Mouse (Mus musculus) kidney, postnatal 4 days (tissue): ENCODE measurements around the gene Rgs19.

ENCODE experiments used
- DNase-seq, 2 experiments: peaks; one replicate each; pipeline ENCODE4 v3.0.0; 2021; ENCODE audit warnings: mixed read lengths in 2 of 2

The Rgs19 gene

GRCm38 (mm10) chr2:181693339-181694280 lies at the start of gene Rgs19:
Gene Rgs19, minus strand, starts transcription at chr2:181693977.
- DNase-seq = peak; percentile 83 to 88

GRCm38 (mm10) chr2:181730051-181730450 lies 36.3 kb upstream of the Rgs19 start:
- peak in 1 of 2 experiments; percentile 4 for DNase-seq

DNA sequence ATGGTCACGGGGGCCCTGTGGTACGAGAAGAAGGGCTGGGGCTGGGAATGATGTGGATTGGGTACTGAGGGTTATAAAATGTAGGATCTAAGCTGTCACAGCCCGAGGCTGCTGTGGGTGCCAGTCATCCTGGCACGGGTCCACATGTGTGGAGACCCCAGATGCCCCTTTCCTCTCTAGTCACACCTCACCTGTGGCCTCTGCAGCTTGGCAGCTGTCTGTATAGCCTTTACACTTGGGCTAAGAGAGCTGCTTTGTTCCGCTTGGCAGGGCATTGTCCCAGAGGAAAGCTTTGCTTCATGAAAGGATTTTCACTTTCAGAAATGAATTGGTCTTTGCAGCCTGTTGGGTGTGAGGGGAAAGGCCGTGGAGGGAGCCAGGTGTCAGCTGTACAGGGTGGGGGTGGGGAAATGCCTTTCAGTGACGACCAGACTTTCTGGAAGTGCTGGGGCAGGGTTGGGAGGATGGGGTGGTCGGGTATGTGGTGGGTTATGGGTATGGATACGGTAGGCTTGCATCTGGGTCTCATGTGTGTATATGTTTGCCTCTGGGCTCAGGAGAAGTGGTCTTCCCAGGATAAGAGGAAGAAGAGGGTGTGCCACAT lies 34.0 kb upstream of the Rgs19 start:
- no peak for DNase-seq

- peak; percentile 52 to 62 for DNase-seq
Observed at GRCm38 (mm10) chr2:181722213-181722612, 28.4 kb upstream of the Rgs19 start.

DNA sequence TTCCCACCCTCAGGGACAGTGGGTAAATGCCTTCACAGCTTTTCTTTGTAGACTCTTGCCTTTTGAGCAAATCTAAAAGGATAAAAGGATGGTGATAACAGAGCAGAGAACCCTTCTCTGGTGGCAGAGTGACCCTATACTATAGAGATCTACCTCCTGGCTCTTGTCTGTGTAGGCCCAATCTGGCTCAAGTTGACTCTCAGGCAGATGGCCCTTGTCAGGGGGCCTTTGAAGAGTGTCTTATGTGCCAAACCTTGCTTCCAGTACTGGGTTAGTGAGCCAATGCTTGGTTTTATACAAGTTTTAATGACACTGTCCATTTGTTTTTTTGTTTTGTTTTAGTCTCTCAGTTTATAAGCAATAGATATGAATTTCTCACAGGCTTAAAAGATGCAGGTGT lies 27.4 kb upstream of the Rgs19 start:
- DNase-seq = no peak

DNA sequence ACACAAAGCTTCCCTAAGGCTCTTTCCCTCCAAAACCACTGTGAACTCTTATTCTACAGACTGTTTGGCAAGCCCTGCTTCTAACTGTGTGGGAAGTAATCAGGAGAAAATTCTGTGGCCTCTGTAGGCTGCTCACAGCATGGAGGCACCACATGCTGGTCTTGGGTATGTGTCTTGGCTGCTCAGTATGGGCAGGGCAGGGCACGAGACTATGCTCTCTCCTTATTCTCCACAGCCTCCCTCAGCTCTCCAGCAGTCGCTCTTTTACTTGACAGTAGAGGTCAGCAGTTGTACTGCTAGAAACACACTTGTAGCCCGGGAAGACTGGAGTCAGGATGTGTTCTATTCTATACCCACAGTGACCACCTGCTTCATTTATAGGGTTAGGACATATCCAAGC lies 26.3 kb upstream of the Rgs19 start:
- DNase-seq = no peak

DNA sequence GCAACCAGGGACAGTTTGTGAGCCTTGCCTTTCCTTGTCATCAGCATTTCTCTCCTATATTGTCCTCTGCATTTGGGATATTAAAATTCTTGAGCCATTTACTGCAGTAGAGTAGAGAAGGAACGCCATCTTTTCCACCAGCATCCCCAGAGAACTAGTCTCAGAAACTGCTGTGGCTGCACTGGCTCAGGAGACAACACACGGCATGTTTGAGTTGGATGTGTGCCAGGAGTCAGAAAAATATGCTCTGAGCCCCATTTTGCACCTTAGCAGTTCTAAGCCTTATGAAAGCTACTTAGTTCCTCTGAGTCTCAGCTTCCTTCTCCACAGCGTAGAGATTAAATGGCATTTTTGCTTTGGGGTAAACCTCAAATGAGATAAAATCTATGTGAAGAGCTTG lies 23.2 kb upstream of the Rgs19 start:
- no peak for DNase-seq

DNA sequence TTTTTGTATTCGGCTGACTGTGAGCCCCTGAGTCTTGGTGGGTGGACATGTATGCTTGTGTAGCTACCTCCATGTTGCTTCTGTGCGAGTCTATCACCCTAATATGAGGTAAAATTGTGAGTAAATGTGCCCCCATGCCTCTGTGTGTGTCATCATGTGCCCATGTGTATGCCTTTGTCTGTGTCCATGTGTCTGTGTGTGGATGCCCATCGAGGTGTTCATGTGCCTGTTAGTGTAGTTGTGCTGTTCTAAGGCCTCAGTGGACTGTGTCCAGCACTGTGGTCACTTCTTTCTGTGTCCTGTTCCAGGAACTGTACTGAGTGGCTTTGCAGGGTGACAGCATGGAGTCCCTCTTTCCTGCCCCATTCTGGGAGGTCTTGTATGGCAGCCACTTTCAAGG lies 21.6 kb upstream of the Rgs19 start:
- DNase-seq = no peak

DNA sequence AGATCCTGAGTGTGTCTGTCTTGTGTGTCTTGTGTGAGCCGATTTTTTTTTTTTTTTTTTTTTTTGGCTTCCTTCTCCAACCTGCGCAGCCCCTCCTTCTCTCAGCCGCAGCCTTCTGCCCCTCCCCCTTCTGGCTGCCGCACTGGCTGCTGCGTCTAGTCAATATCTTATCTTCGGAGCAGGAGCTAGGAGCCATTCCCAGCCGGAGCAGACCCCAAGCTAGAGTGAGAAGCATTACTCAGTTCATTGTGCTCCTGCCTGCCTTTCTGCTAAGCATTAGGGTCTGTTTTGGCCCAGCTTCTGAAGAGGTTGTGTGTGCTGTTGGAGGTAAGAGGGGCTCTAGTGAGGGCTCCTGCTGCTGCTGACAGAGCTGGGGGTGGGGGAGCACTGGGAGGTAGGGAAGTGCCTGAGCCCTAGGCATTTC lies 21.1 kb upstream of the Rgs19 start, which contains the start of gene Oprl1:
TSS of gene Oprl1 (plus strand) at position 114 of the 424 bp plus-strand sequence.
- no peak for DNase-seq

DNA sequence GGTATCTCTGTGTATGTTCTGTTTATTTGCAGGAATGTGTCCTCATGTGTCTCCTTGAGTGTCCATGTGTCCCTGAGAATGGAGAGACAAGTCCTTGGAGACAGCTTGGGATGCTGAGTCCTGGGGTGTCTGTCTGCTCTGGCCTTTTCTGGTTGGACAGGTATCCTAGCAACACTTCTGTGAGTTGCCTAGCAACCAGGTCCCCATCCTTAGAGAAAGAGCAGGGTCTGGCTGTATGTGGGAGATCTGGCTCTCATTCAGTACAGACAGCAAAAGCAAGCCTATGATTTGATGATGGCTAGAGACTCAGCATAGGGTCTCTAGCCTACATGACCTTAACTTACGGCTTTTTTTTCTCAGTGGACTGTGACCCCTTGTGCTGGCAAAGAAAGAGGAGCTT lies 20.0 kb upstream of the Rgs19 start:
- DNase-seq = no peak

DNA sequence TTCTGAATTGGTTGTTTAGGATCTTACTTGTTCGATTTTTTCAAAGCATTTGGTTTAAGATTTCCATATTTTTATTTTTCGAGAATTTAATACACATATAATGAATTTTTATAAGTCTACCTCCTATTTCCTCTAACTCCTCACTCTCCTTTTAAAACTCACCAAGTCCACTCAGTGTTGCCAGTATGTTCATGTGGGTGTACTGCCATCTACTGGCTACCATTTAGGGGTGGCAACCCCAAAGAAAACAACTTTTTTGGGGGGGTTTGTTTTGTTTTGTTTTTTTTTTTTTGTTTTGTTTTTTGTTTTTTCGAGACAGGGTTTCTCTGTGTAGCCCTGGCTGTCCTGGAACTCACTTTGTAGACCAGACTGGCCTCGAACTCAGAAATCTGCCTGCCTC lies 12.9 kb upstream of the Rgs19 start:
- DNase-seq = no peak

DNA sequence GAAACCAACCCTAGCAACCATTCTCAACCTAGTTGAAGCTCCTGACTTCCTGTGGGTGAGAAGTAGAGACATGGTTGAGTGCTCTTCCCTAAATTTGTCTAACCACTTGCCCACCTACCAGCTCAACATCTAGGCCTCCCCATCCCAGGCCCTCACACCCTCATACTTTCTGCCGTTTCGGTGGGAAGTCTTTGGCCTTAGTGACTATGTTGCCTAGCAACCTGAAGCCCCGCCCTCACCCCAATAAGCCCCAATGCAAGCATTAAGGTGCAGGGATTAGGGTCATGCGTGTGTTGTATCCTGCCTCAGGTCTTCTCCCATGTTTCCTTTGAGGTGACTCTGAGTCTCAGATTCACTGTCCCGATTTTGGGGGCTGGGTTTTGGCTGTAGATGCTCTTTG lies 4.5 kb upstream of the Rgs19 start, which contains the start of gene Lkaaear1:
TSS of gene Lkaaear1 (minus strand) at position 202 of the 400 bp plus-strand sequence.
- no peak for DNase-seq

DNA sequence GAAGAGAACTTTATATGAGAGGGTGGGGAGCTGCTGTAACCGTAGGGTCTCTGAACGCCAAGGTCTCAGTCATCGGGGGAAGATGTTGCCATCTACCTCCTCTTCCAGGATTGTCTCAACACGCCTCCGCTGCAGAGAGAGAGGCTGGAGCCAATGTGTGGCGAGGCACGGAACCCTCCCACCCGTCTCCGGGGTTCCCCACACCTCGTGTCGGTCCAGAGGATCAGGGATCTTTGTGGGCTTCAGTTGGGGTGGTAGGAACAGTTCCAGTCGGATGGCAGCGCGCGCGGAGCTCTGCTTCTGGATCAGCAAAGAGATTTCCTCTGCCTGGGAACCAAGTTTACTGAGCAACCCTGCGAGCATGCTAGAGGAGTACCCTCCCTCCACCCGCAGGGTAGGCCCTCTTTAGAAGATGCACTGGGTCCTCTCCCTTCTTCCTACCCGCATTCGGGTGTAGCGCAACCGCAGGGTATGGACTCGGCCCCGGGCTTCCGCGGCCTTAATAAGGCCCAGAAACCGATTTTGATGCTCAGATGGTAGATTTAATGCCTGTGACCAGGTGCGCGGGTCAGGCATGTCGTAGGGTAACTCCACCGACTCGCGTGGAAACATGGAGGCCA lies 3.1 kb upstream of the Rgs19 start:
- no peak for DNase-seq

DNA sequence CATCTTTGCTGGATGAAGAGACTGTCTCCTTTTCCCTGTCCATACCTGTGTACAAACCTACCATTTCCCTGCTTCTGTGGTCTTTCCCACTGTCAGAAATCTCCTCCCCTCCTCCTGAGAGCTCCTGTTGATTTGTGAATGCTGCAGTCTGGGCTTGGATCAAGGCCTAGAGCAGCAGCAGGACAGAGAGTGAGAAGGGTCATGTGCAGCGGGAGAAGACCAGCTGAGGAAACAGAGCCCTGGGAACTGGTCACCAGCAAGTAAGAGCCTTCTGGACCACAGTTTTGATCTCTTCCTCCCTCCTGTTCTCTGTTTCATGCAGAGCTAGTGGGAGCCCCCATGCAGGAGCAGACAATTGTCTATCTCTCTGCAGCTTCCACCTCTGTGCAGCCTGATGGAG lies 2.0 kb upstream of the Rgs19 start:
- DNase-seq = no peak

- DNase-seq = no peak
Observed at GRCm38 (mm10) chr2:181694581-181694980, 804 bp upstream of the Rgs19 start.

- no peak for DNase-seq
Observed at GRCm38 (mm10) chr2:181692304-181692703, 1.5 kb downstream of the Rgs19 start.

DNA sequence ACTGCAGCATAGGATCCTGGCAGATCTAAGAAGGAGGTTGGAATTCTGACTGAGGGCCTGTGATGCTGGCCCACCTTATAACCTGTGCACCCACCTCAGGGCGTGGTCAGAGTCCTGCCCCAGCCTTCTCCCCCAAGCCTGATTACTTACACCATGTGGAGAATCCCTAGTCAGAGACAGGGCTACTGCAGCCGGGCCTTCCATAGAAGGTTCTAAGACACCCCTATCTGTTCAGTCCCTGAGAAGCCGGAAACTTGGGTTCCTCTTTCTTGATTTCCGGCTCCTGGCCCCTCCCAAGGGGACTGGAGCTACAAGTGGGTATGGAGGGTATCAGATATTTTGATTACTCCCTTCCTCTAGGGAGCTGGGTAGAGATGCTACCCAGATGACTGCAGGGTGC lies 2.2 kb downstream of the Rgs19 start:
- no peak for DNase-seq

DNA sequence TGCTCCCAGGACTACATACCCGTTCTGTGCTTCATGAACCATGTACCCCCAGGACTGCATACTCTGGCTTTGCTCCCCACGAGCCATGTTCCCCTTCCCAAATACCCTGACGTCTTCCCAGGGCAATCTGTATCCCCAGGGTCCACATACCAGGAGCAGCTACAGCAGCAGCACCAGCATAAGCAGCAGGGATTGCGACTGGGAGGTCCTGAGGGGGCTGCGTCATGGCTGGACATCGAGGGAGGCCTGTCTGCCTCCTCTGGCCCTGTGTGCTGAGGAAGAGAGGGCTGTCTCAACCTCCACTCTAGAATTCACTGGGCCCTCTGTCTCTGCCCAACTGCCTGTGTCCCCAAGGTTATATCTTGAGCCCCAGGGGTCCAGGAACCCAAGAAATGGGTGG lies 2.7 kb downstream of the Rgs19 start:
- DNase-seq = no peak

DNA sequence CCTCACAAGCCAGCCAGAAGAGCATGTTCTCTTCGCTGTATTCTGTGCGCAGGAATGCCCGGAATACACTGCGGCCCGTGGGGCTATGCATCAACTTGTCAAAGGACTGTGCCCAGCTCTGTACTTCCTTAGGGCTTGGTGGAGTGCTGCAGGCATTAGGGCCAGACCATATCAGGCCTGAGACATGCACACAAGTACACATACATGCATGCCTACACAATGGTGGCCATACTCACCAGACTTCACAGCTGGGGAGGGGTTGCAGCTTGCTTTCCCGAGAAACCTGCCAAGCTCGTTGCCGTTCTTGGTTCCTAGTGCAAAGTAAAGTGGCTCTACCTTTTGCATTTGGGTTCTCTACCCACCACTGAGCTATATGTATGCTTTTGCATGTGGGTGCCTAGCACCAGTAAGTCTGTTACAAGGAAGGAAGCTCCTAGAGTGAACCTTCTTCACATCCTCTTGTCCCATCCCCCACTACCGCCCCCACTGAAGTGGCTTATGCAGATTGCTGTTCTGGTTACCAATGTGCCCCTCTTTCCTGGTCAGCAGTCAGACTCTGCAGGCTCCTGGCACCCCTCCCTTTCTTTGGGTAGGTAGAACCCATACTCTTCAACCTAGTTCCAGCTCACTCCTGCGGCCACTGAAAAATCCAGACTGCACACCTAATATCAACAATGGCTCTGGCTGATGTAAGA lies 4.2 kb downstream of the Rgs19 start:
- DNase-seq = no peak

GRCm38 (mm10) chr2:181687586-181687985 lies 6.2 kb downstream of the Rgs19 start:
- DNase-seq = no peak

DNA sequence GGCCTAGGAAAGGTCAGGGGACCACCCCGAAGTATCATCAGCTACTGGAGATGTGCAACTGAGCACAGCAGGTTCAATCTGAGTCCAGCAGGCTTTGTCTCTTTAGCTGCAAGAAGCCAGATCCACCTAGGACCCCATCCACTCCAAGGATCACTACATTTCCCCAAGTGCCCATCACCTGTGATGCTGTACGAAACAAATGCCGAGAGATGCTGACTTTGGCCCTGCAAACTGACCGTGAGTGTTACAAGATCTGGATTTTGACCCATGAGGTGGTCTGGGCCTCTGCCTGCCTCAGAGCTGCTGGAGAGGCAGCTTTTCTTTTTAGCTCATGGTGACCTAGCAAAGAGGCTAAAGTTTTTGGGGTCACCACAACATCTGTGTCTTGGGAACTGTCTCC lies 8.1 kb downstream of the Rgs19 start:
- DNase-seq = no peak

GRCm38 (mm10) chr2:181684713-181685112 lies 9.1 kb downstream of the Rgs19 start:
- no peak for DNase-seq

DNA sequence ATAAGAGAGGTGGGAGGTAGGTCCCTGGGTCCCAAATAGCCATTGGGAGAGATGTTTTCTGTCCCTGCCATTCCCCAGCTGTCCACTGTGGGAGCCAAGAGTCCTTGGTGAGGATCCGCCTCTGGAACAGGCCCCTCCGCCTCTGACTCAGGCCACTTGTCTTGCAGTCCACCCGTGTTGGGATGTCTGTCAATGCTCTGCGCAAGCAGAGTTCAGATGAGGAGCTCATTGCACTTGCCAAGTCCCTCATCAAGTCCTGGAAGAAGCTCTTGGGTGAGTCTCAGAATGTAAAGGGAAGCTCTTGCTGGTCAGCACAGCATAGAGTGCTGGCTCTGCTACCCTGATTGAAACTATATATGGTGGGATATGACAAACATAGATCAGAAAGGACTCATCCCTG lies 10.4 kb downstream of the Rgs19 start:
- DNase-seq = no peak
